Mouse (Mus musculus) 3T3-L1 (cell line): ENCODE measurements at regions not wholly inside any gene's neighbourhood (a gene's known extent, or its start where the extent isn't known, plus 50 kb on each side); places are given as distances from the start of the nearest gene placed in this dataset.

ENCODE experiments used
- DNase-seq: peaks from one replicate; pipeline ENCODE4 v3.0.0-alpha.2; 2015; ENCODE audit warnings: low read depth, low spot score

GRCm38 (mm10) chr3:78782766-78783165, 503.6 kb downstream of the Rapgef2 start:
- DNase-seq: no peak

GRCm38 (mm10) chr3:78755686-78756476, 530.4 kb downstream of the Rapgef2 start:
- no peak for DNase-seq

DNA sequence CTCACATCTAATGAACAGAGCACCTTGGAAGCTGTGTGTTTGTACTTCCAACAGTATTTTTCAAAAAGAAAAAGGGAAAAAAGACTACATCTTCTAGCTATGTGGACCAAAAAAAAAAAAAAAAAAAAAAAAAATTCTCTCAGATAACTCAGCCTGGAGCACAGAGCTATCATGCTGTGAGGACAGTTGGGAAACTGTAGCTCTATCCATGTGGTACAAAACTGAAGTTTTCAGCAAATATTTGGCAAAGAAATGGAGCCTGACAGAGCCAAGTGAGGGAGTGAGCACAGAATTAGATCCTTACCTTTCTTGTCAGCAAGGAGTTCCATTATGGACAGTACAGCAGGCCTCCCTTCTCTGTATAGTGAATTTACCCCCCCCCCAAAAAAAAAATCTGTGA, 550.2 kb downstream of the Rapgef2 start:
- no peak for DNase-seq

- no peak for DNase-seq
Measured at GRCm38 (mm10) chr3:78716691-78717090, 569.6 kb downstream of the Rapgef2 start.

- DNase-seq: no peak
Measured at GRCm38 (mm10) chr3:78707687-78708086, 578.6 kb downstream of the Rapgef2 start.

DNA sequence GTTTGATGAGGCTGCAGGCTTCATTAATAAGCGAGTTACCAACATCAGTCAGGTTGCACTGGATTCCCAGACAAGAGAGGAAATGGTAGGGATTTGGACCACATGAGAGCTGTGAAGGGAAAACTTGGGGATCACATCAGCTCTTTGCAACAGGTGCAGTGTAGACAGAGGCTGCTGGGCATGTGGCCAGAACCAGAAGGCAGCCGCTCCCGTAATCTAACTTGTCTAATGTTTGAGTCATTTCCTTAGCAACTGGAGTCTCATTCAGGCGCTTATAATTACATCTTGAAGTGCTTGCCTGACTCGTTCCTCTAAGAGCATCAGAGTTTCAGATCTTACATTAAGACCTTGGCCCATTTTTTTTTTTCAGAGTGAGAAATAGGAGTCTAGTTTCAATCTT, 587.4 kb downstream of the Rapgef2 start:
- no peak for DNase-seq

DNA sequence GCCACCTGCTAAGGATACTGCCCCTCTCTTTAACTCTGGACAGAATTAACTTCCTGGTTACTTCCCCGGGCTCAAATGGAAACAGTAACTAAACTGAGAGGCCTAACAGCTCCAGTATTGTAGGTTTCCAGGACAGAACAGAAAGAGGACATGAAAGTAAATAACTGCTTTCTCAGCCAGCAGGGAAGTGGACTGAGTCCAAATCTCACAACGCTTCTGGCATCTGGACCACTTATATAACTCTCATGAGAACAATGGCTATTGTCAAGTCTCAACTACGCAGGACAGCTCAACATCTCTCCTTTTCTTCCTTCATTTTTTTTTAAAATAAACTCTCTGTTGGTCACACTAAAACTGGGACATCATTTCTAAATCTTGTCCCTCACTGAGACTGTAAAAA, 594.8 kb downstream of the Rapgef2 start:
- DNase-seq: no peak

DNA sequence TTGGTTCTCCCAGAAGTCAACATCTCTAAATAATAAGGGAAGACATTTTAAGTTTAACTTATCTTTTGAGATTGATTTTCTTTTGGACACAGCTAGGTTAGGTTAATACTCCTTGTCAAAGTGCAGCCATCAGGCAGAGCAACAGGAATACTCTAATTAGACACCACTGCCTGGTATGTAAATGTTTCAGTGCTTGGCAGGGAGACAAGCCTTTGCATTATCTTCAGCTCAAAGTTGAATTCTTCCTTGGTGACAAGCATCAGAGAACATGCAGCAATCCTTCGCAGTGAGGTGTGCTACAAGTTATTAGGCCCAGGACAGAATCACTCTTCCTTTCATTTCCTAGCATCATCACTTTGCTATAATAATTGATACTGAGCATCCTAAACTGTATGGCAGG, 608.7 kb downstream of the Rapgef2 start:
- DNase-seq: no peak

GRCm38 (mm10) chr3:78676806-78677205, 609.5 kb downstream of the Rapgef2 start:
- DNase-seq: no peak

DNA sequence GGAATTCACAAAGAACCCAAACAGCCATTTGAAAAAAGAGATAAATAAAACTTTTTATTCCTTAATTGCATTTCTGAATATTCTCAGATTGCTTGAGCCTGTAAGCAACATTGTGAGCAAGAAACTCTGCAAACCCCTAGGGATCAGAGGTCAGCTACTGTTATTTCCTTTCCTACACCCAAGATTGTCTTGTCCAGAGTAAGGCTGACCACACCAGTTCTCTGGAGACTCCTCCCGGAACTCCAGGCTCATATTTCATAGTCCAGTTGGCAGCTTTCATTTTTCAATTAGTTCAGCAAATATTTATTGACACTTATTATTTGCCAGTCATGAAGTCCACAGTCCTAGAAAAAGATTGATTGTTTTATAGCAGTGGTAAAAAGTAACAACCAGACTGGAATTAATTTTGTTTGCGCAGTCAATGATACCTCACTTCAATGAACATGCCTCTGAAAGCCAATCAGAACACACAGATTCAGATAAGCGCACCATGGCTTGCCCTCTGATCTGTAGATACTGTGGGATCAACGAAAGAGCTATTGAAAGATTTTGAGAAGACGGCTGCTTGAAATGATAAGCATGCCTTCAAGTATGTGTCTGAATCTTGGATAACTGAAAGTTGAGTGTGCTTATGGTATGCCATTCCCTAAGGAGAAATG, 611.7 kb downstream of the Rapgef2 start:
- DNase-seq: no peak

GRCm38 (mm10) chr3:78668050-78668449, 618.3 kb downstream of the Rapgef2 start:
- no peak for DNase-seq

DNA sequence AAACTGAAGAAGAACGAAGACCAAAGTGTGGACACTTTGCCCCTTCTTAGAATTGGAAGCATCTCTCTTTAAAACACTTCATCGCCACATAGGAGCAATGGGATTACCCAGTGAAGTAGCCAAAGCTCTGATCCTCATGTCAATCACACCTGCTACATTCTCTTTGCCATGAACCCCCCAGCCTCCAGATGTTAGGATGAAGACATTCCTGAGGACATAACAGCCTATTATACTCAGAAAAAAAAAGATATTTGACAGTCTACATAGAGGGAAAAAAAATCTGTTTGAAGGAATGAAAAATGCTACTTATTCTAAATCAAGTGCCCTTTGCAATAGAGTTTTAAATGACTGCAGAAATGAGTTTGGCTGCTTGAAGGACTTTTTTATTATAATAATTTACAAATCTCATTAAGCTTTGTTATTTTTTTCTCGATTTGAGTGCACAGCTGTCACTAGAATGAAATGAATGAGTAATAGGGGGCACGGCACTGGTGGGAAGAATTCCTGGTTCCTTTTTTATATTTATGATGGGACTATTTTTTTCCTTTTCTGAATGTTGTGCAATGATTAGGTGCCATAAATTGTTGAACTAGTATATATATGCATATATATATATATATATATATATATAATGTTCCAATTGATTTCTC, 618.8 kb downstream of the Rapgef2 start:
- no peak for DNase-seq

- DNase-seq: no peak
Measured at GRCm38 (mm10) chr3:78648115-78648514, 638.2 kb downstream of the Rapgef2 start.

DNA sequence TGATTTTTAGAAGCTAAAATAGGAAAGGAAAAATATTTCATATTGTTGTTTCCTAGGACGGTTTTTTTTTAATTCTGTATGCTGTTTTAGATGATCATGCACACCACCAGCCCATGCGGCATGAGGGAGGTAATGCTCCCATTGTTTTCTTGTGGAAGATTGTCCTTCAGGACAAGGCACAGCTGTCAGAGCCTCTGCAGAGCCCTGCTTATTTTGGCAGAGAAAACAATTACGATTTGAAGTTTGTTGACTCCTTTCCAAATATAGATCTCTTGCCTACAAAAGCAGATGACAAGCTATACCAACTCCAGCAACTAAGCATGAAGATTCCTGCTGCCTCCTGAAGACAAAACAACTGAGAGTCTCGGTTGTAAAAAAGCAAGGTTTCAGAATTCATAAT, 650.9 kb downstream of the Rapgef2 start:
- no peak for DNase-seq

- peak; percentile 54 for DNase-seq
Measured at GRCm38 (mm10) chr3:78618900-78619299, 667.4 kb downstream of the Rapgef2 start.

- no peak for DNase-seq
Measured at GRCm38 (mm10) chr3:78594718-78595236, 691.5 kb downstream of the Rapgef2 start.

- DNase-seq: no peak
Measured at GRCm38 (mm10) chr3:78594305-78594704, 692.0 kb downstream of the Rapgef2 start.

DNA sequence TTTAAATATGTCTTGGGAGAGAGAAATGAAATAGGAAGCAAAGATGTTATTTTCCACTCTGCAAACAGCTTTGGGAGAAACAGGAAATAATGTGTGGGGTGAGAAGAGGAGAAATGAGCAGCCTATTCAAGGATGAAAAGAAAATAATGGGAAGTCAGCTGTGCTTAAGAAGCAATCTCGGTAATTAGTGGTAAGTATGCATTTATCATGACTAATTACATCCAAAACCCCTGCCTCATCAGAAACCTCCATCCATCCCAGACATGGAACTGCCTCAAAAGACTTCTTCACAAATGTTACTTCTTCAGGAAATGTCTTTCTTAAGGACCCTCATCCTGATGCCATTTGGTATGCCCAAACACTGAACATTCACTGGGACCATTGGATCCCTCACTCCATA, 699.7 kb downstream of the Rapgef2 start:
- no peak for DNase-seq

GRCm38 (mm10) chr3:78581868-78582267, 704.4 kb downstream of the Rapgef2 start:
- DNase-seq: peak; percentile 35

DNA sequence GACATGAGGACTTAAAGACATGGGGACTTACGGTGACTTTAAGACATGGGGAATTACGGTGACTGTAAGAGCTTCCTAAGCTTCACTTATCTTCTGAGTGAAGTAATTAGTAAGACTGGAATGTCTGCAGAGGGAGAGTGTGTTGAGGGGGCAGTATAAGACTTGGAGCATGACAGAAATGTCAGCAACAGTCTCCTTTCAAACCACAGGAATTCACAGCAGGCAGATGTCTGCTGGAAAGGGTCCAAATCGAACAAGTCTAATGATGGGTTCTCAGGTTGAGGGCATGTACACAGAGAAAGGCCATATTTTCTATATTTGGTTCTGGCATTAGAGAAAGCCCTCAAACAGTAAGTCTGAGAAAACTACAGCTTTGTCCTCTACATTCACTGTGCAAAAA, 705.2 kb downstream of the Rapgef2 start:
- DNase-seq: peak; percentile 9

GRCm38 (mm10) chr3:78575667-78576464, 710.5 kb downstream of the Rapgef2 start:
- DNase-seq: no peak

DNA sequence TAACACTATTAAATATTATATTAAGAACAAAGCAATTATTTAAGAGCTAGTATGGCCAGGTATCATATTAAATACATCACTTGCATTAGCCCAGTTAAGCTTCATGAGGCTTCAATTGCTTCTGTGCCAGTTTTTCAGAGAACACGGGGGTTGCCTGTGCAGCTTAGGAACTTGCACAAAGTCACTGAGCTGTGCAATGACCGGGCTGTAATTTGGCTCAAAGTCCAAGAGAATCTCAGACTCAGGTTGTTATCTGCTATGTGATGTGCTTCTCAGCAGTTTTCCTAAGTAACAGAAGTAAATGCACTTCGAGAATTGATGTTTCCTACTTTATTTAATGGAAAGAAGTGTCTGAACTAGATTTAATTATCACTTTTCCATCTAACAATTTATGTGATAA, 711.5 kb downstream of the Rapgef2 start:
- no peak for DNase-seq
